Mouse (Mus musculus) ES-E14 (cell line): ENCODE data around the gene Cga.

Source experiments
- MAFK ChIP-seq: IDR thresholded peaks from 2 replicates; pipeline ENCODE4 v1.6.1; 2014; ENCODE audit warnings: mild to moderate bottlenecking, low read depth, low read length, inconsistent platforms; ENCODE audit not compliant: insufficient read depth
- ZC3H11A ChIP-seq: IDR thresholded peaks from 2 replicates; pipeline ENCODE4 v1.6.1; 2012; ENCODE audit warnings: low read depth, mild to moderate bottlenecking, inconsistent platforms, low read length, borderline replicate concordance
- ZNF384 ChIP-seq: IDR thresholded peaks from 2 replicates; pipeline ENCODE4 v1.6.1; 2012; ENCODE audit warnings: low read depth, low read length, inconsistent platforms

- TF ChIP-seq ZNF384 (no peak), MAFK (no peak), ZC3H11A (no peak)
Observed at GRCm38 (mm10) chr4:34898497-34898896, 4.9 kb downstream of the Cga start.
